Mouse (Mus musculus) ES-E14 (cell line): ENCODE measurements around the gene Tuba1a.

Experiments
- CHD2 ChIP-seq: IDR thresholded peaks from 2 replicates; pipeline ENCODE4 v1.6.1; 2014; ENCODE audit warnings: mild to moderate bottlenecking, low read depth, low read length, inconsistent platforms
- HCFC1 ChIP-seq: IDR thresholded peaks from 2 replicates; pipeline ENCODE4 v1.6.1; 2012; ENCODE audit warnings: low read length, inconsistent platforms, borderline replicate concordance; ENCODE audit not compliant: insufficient read depth
- MAFK ChIP-seq: IDR thresholded peaks from 2 replicates; pipeline ENCODE4 v1.6.1; 2014; ENCODE audit warnings: mild to moderate bottlenecking, low read depth, low read length, inconsistent platforms; ENCODE audit not compliant: insufficient read depth
- ZC3H11A ChIP-seq: IDR thresholded peaks from 2 replicates; pipeline ENCODE4 v1.6.1; 2012; ENCODE audit warnings: low read depth, mild to moderate bottlenecking, inconsistent platforms, low read length, borderline replicate concordance
- ZNF384 ChIP-seq: IDR thresholded peaks from 2 replicates; pipeline ENCODE4 v1.6.1; 2012; ENCODE audit warnings: low read depth, low read length, inconsistent platforms

- TF ChIP-seq CHD2 (no peak), HCFC1 (no peak), MAFK (no peak), ZC3H11A (no peak), ZNF384 (no peak)
Observed at GRCm38 (mm10) chr15:98916016-98916415, 37.5 kb downstream of the Tuba1a start.
